Mouse (Mus musculus) midbrain, embryonic 12.5 days (tissue): ENCODE results near the gene Vwa5b1. TPM values are rescaled to one million over a fixed set of nuclear protein-coding genes. Genes with fewer than 3 reads are reported as not detected.
A peak's percentile ranks its signal among the peaks of the same experiment; 100 is the strongest.

Experiments used
- ATAC-seq: fragments of 200-750 bp; cut with Nextera tagmentation; 2 replicates; pipeline ENCODE4 v1.8.0; 2017; ENCODE audit warnings: low read depth, moderate TSS enrichment, moderate library complexity; ENCODE audit not compliant: low FRiP score
- H3K27ac ChIP-seq: fragments of 300-500 bp; sonication (generic); replicated peaks from 2 replicates; pipeline ENCODE4 v1.5.1; 2016; ENCODE audit warnings: mild to moderate bottlenecking
- H3K27me3 ChIP-seq: fragments of 300-500 bp; sonication (generic); 2 replicates; pipeline ENCODE4 v1.6.1; 2016; ENCODE audit warnings: mild to moderate bottlenecking
- H3K36me3 ChIP-seq: fragments of 300-500 bp; sonication (generic); 2 replicates; pipeline ENCODE4 v1.6.1; 2016
- H3K4me1 ChIP-seq: fragments of 300-500 bp; sonication (generic); 2 replicates; pipeline ENCODE4 v1.6.1; 2016
- H3K4me2 ChIP-seq: fragments of 300-500 bp; sonication (generic); replicated peaks from 2 replicates; pipeline ENCODE4 v1.6.1; 2016; ENCODE audit warnings: mild to moderate bottlenecking, moderate library complexity
- H3K4me3 ChIP-seq: fragments of 300-500 bp; sonication (generic); 2 replicates; pipeline ENCODE4 v1.5.1; 2016; ENCODE audit warnings: mild to moderate bottlenecking
- H3K9ac ChIP-seq: fragments of 300-500 bp; sonication (generic); replicated peaks from 2 replicates; pipeline ENCODE4 v1.6.1; 2016; ENCODE audit warnings: mild to moderate bottlenecking, moderate library complexity
- H3K9me3 ChIP-seq: fragments of 300-500 bp; sonication (generic); 2 replicates; pipeline ENCODE4 v1.6.1; 2016; ENCODE audit warnings: mild to moderate bottlenecking
- WGBS: fragments of 180-500 bp; shearing (Covaris S2); methylation state at CpG from one replicate; pipeline ENCODE4 v1.1.7; 2016; 5-methylcytosine and 5-hydroxymethylcytosine counted together
- polyA plus RNA-seq: library from polyadenylated mRNA; unstranded; fragments of >200 nt; fragmentation: Nextera tagmentation; extraction: Ambion mirVana; gene quantifications from 2 replicates; pipeline ENCODE4 v1.2.1, GENCODE M21; 2016

The Vwa5b1 gene
- polyA plus RNA-seq, 1 experiment from 2014 or later, result 0.37 TPM

DNA sequence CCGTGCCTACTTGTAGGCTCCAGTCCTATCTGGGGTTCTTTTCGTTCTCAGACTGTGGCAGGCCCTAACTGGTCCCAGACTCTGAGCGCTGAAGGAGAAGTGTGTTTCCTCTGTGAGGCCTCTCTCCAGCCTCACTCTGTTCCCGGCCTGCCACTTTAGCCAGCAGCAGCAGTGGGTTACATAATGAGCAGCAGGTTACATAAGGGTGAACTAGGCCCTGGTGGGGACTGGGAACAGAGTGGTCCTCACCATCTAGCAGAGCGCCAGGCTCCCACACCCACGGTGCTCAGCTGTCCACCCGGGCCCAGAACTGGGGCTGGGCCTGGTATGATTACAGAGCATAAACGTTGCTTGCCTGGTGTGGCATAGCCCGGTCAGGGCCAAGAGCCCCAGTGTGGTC is 110.9 kb downstream of the Vwa5b1 start:
- Histone ChIP-seq H3K36me3 (no peaks in the 10 kb centered on the region), H3K4me2 (no peak overlapping the region), H3K4me3 (no peak overlapping the region), H3K27ac (no peak overlapping the region), H3K9ac (no peak overlapping the region), H3K27me3 (peaks cover 4% of the 10 kb centered on the region; the same call in 1 of the 2 replicates), H3K4me1 (peaks cover 10% of the 10 kb centered on the region), H3K9me3 (no peaks in the 10 kb centered on the region)
- 82% methylated on average over 9 of the region's 9 CpGs for WGBS
- no peak for ATAC-seq

DNA sequence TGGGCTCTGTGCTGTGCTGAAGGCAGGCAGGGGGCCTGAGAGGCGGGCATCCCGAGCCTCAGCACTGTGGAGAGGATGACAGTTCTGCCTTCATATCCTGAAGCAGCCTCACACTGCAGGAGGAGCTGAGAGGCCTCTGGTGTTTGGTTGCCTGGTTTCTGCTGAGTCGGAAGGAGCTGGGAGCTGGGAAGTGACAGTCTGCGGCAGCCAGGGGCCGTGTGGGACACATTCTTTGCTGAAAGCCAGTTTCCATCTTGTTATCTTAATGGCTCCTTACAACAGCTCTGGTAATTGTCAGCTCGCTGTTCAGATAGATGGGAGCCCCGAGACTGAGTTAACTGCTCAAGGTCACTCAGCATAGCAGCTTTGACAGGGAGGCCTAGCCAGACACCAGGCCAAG is 111.9 kb downstream of the Vwa5b1 start:
- Histone ChIP-seq H3K4me2 (no peak overlapping the region), H3K27me3 (peaks cover 7% of the 10 kb centered on the region; the same call in 1 of the 2 replicates), H3K27ac (no peak overlapping the region), H3K4me1 (peaks cover 10% of the 10 kb centered on the region), H3K9ac (no peak overlapping the region), H3K4me3 (no peak overlapping the region), H3K36me3 (no peaks in the 10 kb centered on the region), H3K9me3 (no peaks in the 10 kb centered on the region)
- 58% methylated on average over 7 of the region's 7 CpGs for WGBS
- ATAC-seq, result no peak

DNA sequence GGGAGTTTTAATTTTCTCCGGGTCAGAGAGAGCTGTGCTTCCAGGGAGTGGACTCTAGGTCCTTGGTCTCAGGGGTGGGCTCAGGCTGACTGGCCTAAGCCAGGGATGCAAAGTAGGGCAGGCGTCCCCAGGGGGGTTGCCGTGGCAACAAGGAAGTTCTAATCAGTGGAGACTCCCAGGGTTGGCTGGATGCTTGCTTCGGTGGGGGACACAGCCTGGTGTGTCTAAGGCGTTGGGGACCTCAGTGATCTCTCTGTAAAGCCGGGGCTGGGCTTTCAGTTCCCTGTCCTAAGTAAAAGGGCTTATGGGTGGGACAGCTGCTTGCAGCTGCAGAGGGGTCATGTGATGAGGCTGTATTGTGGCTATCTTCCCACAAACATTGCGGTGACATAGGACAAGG is 113.4 kb downstream of the Vwa5b1 start:
- ATAC-seq, result peak; percentile 71; the same call in 1 of the 2 replicates
- H3K9ac ChIP-seq, result no peak overlapping the region
- WGBS, result 5% methylated on average over 7 of the region's 7 CpGs
- H3K4me2 ChIP-seq, result peak overlapping the region; percentile 17; the same call in 1 of the 2 replicates
- H3K36me3 ChIP-seq, result no peaks in the 10 kb centered on the region
- no peak overlapping the region for H3K4me3 ChIP-seq
- H3K9me3 ChIP-seq, result no peaks in the 10 kb centered on the region
- peak overlapping the region; percentile 56 for H3K27ac ChIP-seq
- peaks cover 14% of the 10 kb centered on the region for H3K4me1 ChIP-seq
- peaks cover 7% of the 10 kb centered on the region; the same call in 1 of the 2 replicates for H3K27me3 ChIP-seq

DNA sequence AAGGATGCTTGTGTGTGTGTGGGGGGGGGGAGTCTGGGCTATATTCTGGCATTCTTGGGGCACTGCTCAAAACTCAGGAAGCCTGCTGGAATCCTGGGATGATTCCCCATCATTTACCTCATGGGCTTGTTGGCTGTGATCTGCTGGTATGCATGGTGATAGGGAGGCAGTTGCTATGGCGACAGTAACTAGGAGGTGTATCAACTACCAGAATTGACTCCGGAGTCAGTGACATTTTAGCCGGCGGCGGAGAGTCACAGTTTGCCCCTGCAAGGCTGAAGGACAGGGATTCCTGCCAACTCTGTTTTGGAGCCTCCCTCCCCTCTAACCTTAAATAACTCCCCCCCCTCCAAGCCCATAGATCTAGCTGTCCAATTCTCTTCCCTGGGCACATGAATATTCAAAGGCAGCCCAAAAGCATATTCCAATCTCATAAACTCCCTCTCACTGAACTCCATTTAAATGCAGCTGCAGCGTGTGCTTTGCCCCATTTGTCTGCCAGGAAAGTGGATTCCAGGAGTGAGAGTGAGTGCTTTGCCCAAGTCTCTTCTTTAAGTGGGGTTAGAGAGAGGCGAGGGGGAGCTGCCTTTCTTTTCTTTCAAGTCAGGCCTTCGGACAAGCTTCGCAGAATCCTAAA is 118.4 kb downstream of the Vwa5b1 start:
- no peak for ATAC-seq
- Histone ChIP-seq H3K9me3 (no peaks in the 10 kb centered on the region), H3K4me3 (no peak overlapping the region), H3K4me1 (peaks cover 16% of the 10 kb centered on the region), H3K4me2 (0 out of 2 replicates have a peak overlapping the region, but pooled peaks have one; percentile 13), H3K9ac (no peak overlapping the region), H3K36me3 (no peaks in the 10 kb centered on the region), H3K27me3 (peaks cover 3% of the 10 kb centered on the region; the same call in 1 of the 2 replicates), H3K27ac (peak overlapping the region; percentile 46; the same call in 1 of the 2 replicates)
- 38% methylated on average over 9 of the region's 9 CpGs for WGBS

- ATAC-seq, result no peak
- WGBS, result 75% methylated on average over 3 of the region's 3 CpGs
Observed at GRCm38 (mm10) chr4:138516448-138516847, 119.2 kb downstream of the Vwa5b1 start.

More at GRCm38 (mm10) chr4:138516448-138516847, 119.2 kb downstream of the Vwa5b1 start:
- H3K27ac ChIP-seq, result no peak overlapping the region
- H3K9me3 ChIP-seq, result no peaks in the 10 kb centered on the region
- peaks cover 13% of the 10 kb centered on the region for H3K4me1 ChIP-seq
- no peak overlapping the region for H3K9ac ChIP-seq
- peaks cover 3% of the 10 kb centered on the region; the same call in 1 of the 2 replicates for H3K27me3 ChIP-seq
- no peak overlapping the region for H3K4me2 ChIP-seq
- no peaks in the 10 kb centered on the region for H3K36me3 ChIP-seq
- H3K4me3 ChIP-seq, result no peak overlapping the region

Other genes starting within 250 kb of the Vwa5b1 start
- 0.27 and 0.34 TPM in 2 replicates for gene Fam43b, start 239.4 kb downstream of the Vwa5b1 start, polyA plus RNA-seq
- 16.0 and 17.5 TPM in 2 replicates for gene Mul1, start 201.2 kb downstream of the Vwa5b1 start, polyA plus RNA-seq
- gene Camk2n1, start 181.6 kb downstream of the Vwa5b1 start, polyA plus RNA-seq, result 9.0 and 9.8 TPM in 2 replicates
- 0.50 and 0.98 TPM in 2 replicates for gene Pla2g2c, start 88.9 kb upstream of the Vwa5b1 start, polyA plus RNA-seq
- 1.4 and 2.1 TPM in 2 replicates for gene Ubxn10, start 101.3 kb upstream of the Vwa5b1 start, polyA plus RNA-seq
- gene Pla2g2f, start 121.7 kb upstream of the Vwa5b1 start, polyA plus RNA-seq, result 0.11 and 0.12 TPM in 2 replicates
- gene Pla2g2d, start 139.9 kb upstream of the Vwa5b1 start, polyA plus RNA-seq, result 0.21 and 0.33 TPM in 2 replicates
- not detected in 2 replicates for gene Pla2g5, start 227.6 kb upstream of the Vwa5b1 start, polyA plus RNA-seq
- not detected in 2 replicates for gene Gm13030, start 238.1 kb upstream of the Vwa5b1 start, polyA plus RNA-seq
- not detected in 2 replicates for gene Pla2g2e, start 242.1 kb upstream of the Vwa5b1 start, polyA plus RNA-seq